Mouse (Mus musculus) hindbrain, postnatal 0 days (tissue): ENCODE data around the gene 1700016K19Rik. TPM values are rescaled to one million over a fixed set of nuclear protein-coding genes. Genes with fewer than 3 reads are reported as not detected.

Experiments
- ATAC-seq: fragments of 200-750 bp; cut with Nextera tagmentation; 2 replicates; pipeline ENCODE4 v1.8.0; 2017; ENCODE audit warnings: mild to moderate bottlenecking, moderate TSS enrichment, moderate library complexity
- DNase-seq: peaks from one replicate; pipeline ENCODE4 v3.0.0-alpha.2; 2015; ENCODE audit warnings: low spot score
- H3K27ac ChIP-seq: fragments of 300-500 bp; sonication (generic); 2 replicates; pipeline ENCODE4 v1.5.1; 2014; ENCODE audit warnings: mild to moderate bottlenecking
- H3K27me3 ChIP-seq: fragments of 300-500 bp; sonication (generic); 2 replicates; pipeline ENCODE4 v1.6.1; 2014; ENCODE audit warnings: low read length, mixed read lengths; ENCODE audit not compliant: insufficient read depth
- H3K36me3 ChIP-seq: fragments of 300-500 bp; sonication (generic); 2 replicates; pipeline ENCODE4 v1.6.1; 2014; ENCODE audit warnings: low read length, mixed read lengths; ENCODE audit not compliant: insufficient read depth
- H3K4me1 ChIP-seq: fragments of 300-500 bp; sonication (generic); 2 replicates; pipeline ENCODE4 v1.6.1; 2014; ENCODE audit warnings: antibody characterized with exemption, low read length, mixed read lengths; ENCODE audit not compliant: insufficient read depth
- H3K4me2 ChIP-seq: fragments of 300-500 bp; sonication (generic); 2 replicates; pipeline ENCODE4 v1.6.1; 2014; ENCODE audit warnings: low read depth, mild to moderate bottlenecking, low read length, moderate library complexity, mixed read lengths
- H3K4me3 ChIP-seq: fragments of 300-500 bp; sonication (generic); 2 replicates; pipeline ENCODE4 v1.5.1; 2014; ENCODE audit warnings: low read length
- H3K9ac ChIP-seq: fragments of 300-500 bp; sonication (generic); replicated peaks from 2 replicates; pipeline ENCODE4 v1.6.1; 2014; ENCODE audit warnings: mild to moderate bottlenecking, low read length, moderate library complexity, mixed read lengths
- H3K9me3 ChIP-seq: fragments of 300-500 bp; sonication (generic); 2 replicates; pipeline ENCODE4 v1.6.1; 2016; ENCODE audit warnings: low read length, mixed read lengths
- CTCF ChIP-seq: IDR thresholded peaks from 2 replicates; pipeline ENCODE4 v1.5.1; 2016; ENCODE audit warnings: antibody characterized with exemption, control low read depth, low read depth
- WGBS: fragments of 180-500 bp; shearing (Covaris S2); extraction: QIAGEN DNeasy Blood & Tissue Kit; methylation state at CpG from one replicate; pipeline ENCODE4 v1.1.7; 2014; 5-methylcytosine and 5-hydroxymethylcytosine counted together
- polyA plus RNA-seq: library from polyadenylated mRNA; unstranded; fragments of >200 nt; fragmentation: Nextera tagmentation; extraction: Ambion mirVana; gene quantifications from 2 replicates; pipeline ENCODE4 v1.2.1, GENCODE M21; 2015
- total RNA-seq: library from RNA; depleted of rRNA; stranded (reverse); fragments of >200 nt; gene quantifications from 2 replicates; pipeline ENCODE4 v1.2.3, GENCODE M21; 2014

The 1700016K19Rik gene
- total and polyA plus RNA-seq, 2 experiments from 2014 or later: 4.8 to 6.2 TPM

DNA sequence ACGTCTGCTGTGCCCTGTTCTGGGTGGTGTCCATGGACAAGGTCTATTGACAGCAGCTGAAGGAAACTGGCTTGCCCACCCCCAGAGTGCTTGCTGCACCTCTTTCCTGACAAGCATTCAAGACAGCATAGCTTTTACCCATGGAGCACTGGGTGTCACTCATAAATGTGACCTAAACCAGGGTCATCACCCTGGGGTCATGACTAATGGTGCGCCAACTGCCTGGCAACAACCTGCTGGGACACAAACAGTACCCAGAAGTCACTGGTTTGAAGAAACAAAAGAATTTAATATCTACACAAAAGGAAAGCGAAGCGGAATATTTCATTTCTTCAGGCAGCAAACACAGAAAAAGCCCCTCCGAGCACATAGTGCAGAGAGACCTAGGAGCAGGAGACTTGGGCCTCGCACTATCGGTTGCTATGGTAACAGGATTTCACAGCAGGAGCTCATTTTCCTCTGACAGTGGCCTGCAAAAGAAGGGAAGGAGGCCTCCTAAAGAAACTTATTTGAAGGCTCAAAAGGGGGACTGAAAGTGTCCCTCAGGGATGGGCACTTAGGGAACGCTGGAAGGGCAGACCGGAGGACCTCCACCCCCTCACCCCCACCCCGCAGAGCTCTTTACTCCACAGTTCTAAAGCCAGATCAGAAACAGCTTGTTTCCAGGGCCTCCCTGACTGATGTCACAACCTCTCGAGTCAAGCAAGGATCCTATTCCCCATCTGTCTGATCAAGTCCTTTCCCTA is 35.8 kb upstream of the 1700016K19Rik start:
- Histone ChIP-seq H3K4me2 (no peak overlapping the region), H3K9ac (no peak overlapping the region), H3K9me3 (no peaks in the 10 kb centered on the region), H3K27ac (no peak overlapping the region), H3K27me3 (no peaks in the 10 kb centered on the region), H3K36me3 (no peaks in the 10 kb centered on the region), H3K4me3 (no peak overlapping the region), H3K4me1 (peaks cover 6% of the 10 kb centered on the region)
- WGBS: 14% methylated on average over 11 of the region's 11 CpGs
- no peak for ATAC-seq
- DNase-seq: peak; percentile 89
- no peak for TF ChIP-seq CTCF

- H3K4me3 ChIP-seq: no peak overlapping the region
- H3K27ac ChIP-seq: no peak overlapping the region
- ATAC-seq: no peak
- 36% methylated on average over 4 of the region's 4 CpGs for WGBS
- no peak for DNase-seq
- H3K36me3 ChIP-seq: no peaks in the 10 kb centered on the region
- no peaks in the 10 kb centered on the region for H3K27me3 ChIP-seq
- TF ChIP-seq CTCF: no peak
- H3K4me1 ChIP-seq: peaks cover 6% of the 10 kb centered on the region
- H3K4me2 ChIP-seq: no peak overlapping the region
- H3K9ac ChIP-seq: no peak overlapping the region
- no peaks in the 10 kb centered on the region for H3K9me3 ChIP-seq
These were observed 35.3 kb upstream of the 1700016K19Rik start for GRCm38 (mm10) chr11:75964476-75964730.

DNA sequence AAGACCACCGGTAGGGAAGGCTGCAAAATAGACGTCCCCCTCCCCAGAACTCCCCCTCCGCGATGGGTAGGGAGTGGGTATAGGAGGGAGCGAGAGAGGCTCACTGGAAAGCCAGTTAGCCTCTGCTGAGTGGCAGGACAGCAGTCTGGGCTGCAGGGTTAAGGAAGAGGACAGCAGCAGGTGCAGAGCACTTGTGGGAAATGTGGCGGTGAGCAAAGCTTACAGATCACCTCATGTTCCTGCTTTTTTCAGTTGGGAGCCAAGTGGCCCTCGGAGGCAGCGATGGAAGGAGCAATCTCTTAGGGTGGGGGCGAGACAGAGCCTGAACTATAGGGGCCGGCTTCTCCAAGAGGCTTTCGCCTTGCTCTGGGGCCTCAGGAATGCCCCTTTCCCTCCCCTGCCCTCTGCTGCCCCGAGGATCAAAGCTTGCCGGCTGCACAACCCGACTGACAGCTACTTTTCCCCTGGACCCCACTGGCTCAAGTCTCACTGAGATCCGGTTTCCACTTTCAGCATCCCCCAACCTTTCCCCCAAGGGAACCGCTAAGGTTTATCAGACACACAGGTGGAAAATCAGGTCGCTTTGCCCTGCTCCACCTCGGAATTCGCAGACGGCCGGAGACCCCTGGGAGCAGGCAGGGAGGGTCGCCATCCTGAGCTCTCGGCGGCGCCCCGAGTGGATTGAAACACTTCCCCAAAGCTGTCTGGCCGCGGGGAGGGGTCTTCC is 33.9 kb upstream of the 1700016K19Rik start:
- Histone ChIP-seq H3K27me3 (no peaks in the 10 kb centered on the region), H3K4me1 (peaks cover 6% of the 10 kb centered on the region), H3K27ac (no peak overlapping the region), H3K4me3 (peak overlapping the region; percentile 45), H3K4me2 (peak overlapping the region; percentile 68), H3K9ac (peak overlapping the region; percentile 45), H3K9me3 (no peaks in the 10 kb centered on the region), H3K36me3 (no peaks in the 10 kb centered on the region)
- no peak for DNase-seq
- no peak for TF ChIP-seq CTCF
- ATAC-seq: no peak
- WGBS: 10% methylated on average over 28 of the region's 28 CpGs

DNA sequence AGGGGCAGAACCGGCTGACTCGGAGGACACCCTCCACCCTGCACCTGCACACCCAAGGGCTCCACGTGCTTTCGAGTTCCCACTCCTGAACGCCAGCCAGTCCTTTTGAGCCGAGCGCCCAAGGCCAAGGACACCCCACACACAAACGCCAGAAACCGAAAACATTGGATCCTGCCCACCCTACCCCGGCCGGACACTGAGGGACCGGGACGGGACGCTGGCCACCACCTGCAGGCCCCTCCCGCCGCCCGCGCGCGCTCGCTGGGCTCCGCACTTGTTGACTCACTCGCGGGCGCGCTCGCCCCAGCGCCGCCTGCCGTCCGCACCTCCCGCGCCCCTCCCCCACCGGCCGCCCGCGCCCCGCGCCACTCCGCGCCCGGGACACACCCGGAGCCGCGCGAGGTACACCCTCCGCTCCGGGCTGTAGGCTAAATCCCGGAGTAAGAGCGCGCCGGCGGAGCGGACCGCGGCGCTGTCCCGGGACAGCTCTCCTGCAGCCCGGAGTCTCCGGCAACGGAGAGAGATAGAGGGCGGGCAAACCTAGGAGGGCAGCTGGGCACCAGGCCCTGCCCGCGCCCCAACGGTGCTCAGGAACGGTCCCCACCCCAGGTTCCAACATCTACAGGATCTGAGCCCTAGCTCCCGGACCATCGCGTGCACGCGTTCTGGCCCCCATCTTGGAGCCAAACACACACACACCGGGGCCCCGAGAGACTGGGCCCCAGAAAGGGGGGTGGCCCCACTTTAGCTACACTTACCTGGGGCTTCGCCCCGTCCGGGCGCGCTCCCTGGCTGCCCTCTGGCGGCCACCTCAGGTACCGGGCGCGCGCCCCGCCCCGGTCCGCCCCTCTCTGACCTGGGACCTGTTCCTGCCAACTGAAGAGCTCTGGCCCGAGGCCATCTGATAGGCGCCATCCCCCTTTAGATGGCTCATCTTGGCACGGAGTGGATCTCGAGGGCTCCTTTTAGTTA is 33.0 kb upstream of the 1700016K19Rik start:
- TF ChIP-seq CTCF: peak; percentile 56
- Histone ChIP-seq H3K4me3 (peak overlapping the region; percentile 45), H3K9me3 (no peaks in the 10 kb centered on the region), H3K4me2 (peak overlapping the region; percentile 68), H3K27me3 (no peaks in the 10 kb centered on the region), H3K27ac (peak overlapping the region; percentile 20; the same call in 1 of the 2 replicates), H3K36me3 (no peaks in the 10 kb centered on the region), H3K9ac (peak overlapping the region; percentile 45), H3K4me1 (peaks cover 6% of the 10 kb centered on the region)
- under 1% methylated on average over 83 of the region's 90 CpGs for WGBS
- peak; percentile 69; the same call in 1 of the 2 replicates for ATAC-seq
- DNase-seq: peak; percentile 66

DNA sequence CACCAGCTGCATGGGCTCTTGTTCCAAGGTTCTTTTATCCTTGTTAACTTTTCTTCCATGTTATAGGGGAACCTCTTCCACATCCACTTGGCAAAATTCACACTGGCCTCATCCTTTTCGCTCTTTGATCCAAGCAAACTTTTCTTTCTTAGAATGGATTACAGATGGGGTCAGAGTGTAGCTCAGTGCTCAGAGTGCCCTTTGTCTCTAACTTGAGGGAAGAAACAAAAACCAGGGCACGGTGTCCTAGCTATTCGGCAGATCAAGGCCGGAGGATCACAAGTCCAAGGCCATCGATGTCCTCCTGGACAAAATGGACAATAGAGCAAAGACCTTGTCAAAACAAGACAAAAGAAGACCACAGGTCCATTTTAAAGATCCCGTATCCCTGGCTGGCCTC is 31.0 kb upstream of the 1700016K19Rik start:
- H3K4me3 ChIP-seq: no peak overlapping the region
- no peak overlapping the region for H3K27ac ChIP-seq
- WGBS: 86% methylated on average over 6 of the region's 6 CpGs
- no peak for TF ChIP-seq CTCF
- H3K9me3 ChIP-seq: no peaks in the 10 kb centered on the region
- ATAC-seq (no peak), DNase-seq (no peak)
- H3K36me3 ChIP-seq: no peaks in the 10 kb centered on the region
- no peaks in the 10 kb centered on the region for H3K27me3 ChIP-seq
- H3K4me2 ChIP-seq: no peak overlapping the region
- no peak overlapping the region for H3K9ac ChIP-seq
- H3K4me1 ChIP-seq: peaks cover 6% of the 10 kb centered on the region

DNA sequence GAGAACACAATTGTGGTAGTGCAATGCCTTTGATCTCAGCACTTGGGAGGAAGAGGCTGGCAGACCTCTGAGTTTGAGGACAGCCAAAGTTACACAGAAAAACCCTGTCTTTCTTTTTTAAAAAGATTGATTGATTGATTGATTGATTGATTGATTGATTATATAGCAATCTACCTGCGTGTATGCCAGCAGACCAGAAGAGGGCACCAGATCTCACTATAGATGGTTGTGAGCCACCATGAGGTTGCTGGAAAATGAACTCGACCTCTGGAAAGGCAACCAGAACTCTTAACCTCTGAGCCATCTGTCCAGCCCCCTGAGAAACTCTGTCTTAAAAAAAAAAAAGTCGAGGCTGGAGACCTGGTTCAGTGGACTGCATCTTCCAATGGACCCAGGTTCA is 29.1 kb upstream of the 1700016K19Rik start:
- ATAC-seq: no peak
- TF ChIP-seq CTCF: 0 out of 2 replicates have a peak, but pooled peaks have one; percentile 30
- no peak overlapping the region for H3K4me2 ChIP-seq
- no peaks in the 10 kb centered on the region for H3K36me3 ChIP-seq
- DNase-seq: no peak
- no peaks in the 10 kb centered on the region; the same call in 1 of the 2 replicates for H3K4me1 ChIP-seq
- H3K27me3 ChIP-seq: no peaks in the 10 kb centered on the region
- no peak overlapping the region for H3K27ac ChIP-seq
- H3K9me3 ChIP-seq: no peaks in the 10 kb centered on the region
- H3K9ac ChIP-seq: no peak overlapping the region
- WGBS: 18% methylated on average over 3 of the region's 3 CpGs
- no peak overlapping the region for H3K4me3 ChIP-seq
